Mouse (Mus musculus) inflammation-experienced regulatory T-cells, adult 16 weeks (primary cell): Measurements from ENCODE around the gene Emc10. TPM values are rescaled to one million over a fixed set of nuclear protein-coding genes. Genes with fewer than 3 reads are reported as not detected.

Experiments
- polyA plus RNA-seq: library from polyadenylated mRNA; unstranded; fragments of 100-300 nt; shearing (Covaris generic); gene quantifications from one replicate; pipeline ENCODE4 v1.2.1, GENCODE M21; 2017

The Emc10 gene
- polyA plus RNA-seq, result 187 TPM

DNA sequence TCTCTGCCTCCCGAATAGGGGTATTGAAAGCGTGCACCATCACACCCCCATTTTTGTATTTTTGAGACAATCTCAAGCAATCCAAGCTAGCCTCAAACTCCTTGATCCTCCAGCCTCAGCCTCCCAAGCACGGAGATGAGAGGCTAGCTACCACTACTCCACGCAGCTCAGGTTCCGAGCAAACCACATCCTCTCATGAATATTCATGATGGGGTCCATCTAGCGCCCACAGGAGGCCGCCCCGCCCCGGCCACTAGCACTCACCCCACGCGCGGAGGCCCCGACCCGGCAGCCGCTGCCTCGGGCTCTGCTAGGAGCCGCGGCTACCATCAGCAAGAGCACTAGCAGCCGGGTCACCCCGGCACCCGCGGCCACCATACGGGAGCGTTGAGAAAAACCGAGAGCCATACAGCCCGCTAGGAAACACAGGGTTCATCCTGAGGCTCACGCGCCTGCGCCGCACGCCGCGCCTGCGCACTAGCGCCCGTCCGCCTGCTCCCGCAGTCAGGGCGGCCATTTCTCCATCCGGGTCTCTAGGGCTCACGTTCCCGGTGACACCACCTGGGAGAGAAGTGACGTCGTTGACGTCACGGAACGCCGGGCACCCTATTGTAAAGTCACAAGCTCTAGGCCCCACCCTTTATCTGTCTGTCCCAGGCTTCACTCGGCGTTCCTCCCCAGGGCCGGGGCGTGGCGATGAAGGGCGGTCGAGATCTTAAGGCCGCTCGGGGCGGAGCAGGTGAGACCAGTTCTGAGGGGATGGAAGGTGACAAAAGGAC lies at the start of gene Emc10, which contains the start of gene Fam71e1:
TSS of gene Emc10 (minus strand) at position 538 of the 779 bp plus-strand sequence.
TSS of gene Fam71e1 (plus strand) at position 590 of the 779 bp plus-strand sequence.

DNA sequence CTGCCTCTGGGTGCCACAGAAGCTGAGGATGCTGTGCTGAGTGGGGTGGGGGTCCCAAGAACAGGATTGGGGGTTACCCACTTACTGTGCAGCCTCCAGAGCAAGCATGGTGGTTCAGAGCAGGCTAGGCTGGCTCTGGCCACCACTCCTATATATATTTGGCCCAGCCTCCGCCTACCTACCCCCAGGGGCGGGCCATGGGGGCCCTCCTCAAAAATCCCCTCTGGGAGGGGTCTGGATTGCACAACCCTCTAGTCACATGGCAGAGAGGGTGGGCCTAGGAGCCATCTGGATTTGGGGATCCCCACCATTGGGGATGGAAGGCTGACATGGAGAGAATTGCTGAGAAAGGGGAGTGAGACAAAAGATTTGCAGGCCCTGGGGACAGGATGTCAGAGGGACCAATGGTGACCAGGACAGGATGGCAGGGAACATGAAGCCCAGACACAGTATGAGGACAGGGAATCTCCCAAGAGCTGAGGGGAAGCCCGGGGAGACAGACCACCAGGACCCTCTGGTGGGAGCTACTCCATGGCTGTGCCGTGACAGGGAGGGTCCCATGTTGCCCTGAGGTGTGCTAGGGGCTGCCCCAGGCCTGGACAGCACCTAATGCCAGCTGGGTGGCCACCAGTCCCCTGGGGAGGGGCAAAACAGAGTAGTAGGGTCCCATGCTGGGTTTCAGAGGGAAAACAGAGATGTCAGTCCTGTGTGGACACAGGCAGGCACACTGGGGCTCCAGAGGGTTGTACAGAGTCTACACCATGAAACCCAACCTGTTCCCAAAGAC lies 35.8 kb upstream of the Emc10 start, which contains the start of gene Spib:
TSS of gene Spib (minus strand) at position 126 of the 787 bp plus-strand sequence.

DNA sequence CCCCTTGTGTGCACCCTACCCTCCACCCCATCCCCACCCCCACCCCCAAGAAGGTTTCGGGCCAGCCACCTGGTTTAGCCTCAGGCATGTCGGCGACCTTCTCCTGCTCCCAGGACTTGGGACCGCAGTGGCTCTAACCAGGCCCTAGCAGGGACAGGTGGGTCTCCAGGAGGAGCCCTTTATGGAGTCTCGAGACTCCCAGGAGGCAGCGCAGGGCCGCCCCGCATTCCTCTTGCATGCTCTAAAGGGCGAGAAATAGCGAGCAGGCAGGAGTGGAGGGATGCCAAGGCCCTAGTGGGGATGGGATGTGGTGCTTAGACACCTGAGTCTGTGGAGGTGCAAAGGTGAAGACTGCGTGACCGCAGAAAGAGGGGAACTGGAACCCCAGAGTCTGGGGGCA lies 28.2 kb upstream of the Emc10 start, which contains the start of gene Mybpc2:
TSS of gene Mybpc2 (minus strand) at position 155 of the 400 bp plus-strand sequence.

DNA sequence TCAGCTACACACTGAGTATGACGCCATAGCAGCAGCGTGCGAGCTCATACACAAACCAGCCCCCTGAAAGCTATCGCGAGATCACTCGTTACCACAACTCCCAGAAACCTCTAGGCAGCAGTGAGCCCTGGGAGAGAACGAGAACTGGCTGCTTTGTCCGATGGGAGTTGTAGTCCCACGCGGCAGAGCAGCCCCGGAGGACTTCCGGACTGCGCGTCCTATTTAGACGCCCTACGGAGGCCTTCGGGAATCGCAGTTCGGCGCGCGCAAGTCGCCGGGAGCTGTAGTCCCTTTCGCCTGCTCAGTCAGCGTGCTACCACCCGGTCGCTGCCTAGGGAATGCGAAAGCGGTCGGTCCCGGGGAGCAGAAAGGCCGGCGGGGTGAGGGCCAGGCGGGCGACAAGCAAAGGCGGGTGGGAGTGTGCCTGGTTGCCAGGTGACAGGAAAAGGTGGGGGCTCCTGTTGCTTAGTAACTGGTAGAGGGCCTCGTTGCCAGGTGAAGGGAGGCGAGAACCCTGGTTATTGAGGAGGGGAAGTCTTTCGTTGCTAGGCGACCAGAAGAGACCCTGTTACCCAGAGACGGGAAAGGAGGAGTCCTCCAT lies 28.4 kb downstream of the Emc10 start, which contains the start of gene Josd2:
TSS of gene Josd2 (plus strand) at position 170 of the 601 bp plus-strand sequence.

DNA sequence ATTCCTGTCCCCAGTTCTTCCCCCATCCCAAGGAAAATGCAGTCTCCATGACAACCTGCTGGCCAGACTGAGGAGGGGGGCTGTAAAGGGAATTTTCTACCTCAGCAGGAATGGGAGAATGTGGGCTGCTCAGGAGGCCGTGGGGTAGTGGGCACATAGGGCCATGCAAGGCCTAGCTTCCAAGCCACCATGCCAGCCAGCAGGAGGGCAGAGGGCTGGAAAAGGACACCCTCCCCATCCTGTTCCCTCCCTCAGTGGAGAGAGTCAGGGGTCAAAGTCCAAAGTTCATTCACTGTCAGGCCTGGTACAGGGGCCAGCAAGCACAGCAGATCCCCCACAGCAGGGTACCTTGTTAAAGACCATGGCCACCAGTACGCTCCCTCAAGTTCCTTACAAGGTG lies 31.2 kb downstream of the Emc10 start, which contains the start of gene Aspdh:
TSS of gene Aspdh (plus strand) at position 281 of the 400 bp plus-strand sequence.

Other genes starting within 250 kb of the Emc10 start
- gene 1700028J19Rik, start 249.8 kb downstream of the Emc10 start, polyA plus RNA-seq, result 1.4 TPM
- gene 2410002F23Rik, start 249.8 kb downstream of the Emc10 start, polyA plus RNA-seq, result 201 TPM
- gene Acp4, start 239.2 kb downstream of the Emc10 start, polyA plus RNA-seq, result 0.27 TPM
- not detected for gene Gm15517, start 235.1 kb downstream of the Emc10 start, polyA plus RNA-seq
- 0.45 TPM for gene Clec11a, start 189.6 kb downstream of the Emc10 start, polyA plus RNA-seq
- 0.26 TPM for gene Shank1, start 186.3 kb downstream of the Emc10 start, polyA plus RNA-seq
- 0.43 TPM for gene Syt3, start 112.4 kb downstream of the Emc10 start, polyA plus RNA-seq
- gene 1700008O03Rik, start 110.7 kb downstream of the Emc10 start, polyA plus RNA-seq, result 1.3 TPM
- not detected for gene Lrrc4b, start 67.5 kb downstream of the Emc10 start, polyA plus RNA-seq
- gene Aspdh, start 31.1 kb downstream of the Emc10 start, polyA plus RNA-seq, result not detected
- gene Josd2, start 28.5 kb downstream of the Emc10 start, polyA plus RNA-seq, result 137 TPM
- gene Fam71e1, start 52 bp upstream of the Emc10 start, polyA plus RNA-seq, result 1.1 TPM
- gene Mybpc2, start 28.1 kb upstream of the Emc10 start, polyA plus RNA-seq, result 0.11 TPM
- gene Spib, start 35.5 kb upstream of the Emc10 start, polyA plus RNA-seq, result 3.6 TPM
- gene Pold1, start 52.3 kb upstream of the Emc10 start, polyA plus RNA-seq, result 81.1 TPM
- 160 TPM for gene Nr1h2, start 57.4 kb upstream of the Emc10 start, polyA plus RNA-seq
- gene Napsa, start 75.9 kb upstream of the Emc10 start, polyA plus RNA-seq, result 2.7 TPM
- gene Kcnc3, start 94.1 kb upstream of the Emc10 start, polyA plus RNA-seq, result not detected
- not detected for gene Myh14, start 174.3 kb upstream of the Emc10 start, polyA plus RNA-seq
- gene Izumo2, start 212.2 kb upstream of the Emc10 start, polyA plus RNA-seq, result not detected